Mouse (Mus musculus) adrenal gland, postnatal 10 days (tissue): ENCODE data around the gene Kcnab3. TPM values are rescaled to one million over a fixed set of nuclear protein-coding genes. Genes with fewer than 3 reads are reported as not detected.

ENCODE experiments used
- DNase-seq: peaks from one replicate; pipeline ENCODE4 v3.0.0; 2021; ENCODE audit warnings: mixed read lengths
- total RNA-seq, 2 experiments: library from RNA; stranded (reverse); gene quantifications; 2 replicates each; pipeline ENCODE4 v1.2.3; 2021

The Kcnab3 gene
- total RNA-seq, 2 experiments from 2014 or later: 5.1 to 7.9 TPM

DNA sequence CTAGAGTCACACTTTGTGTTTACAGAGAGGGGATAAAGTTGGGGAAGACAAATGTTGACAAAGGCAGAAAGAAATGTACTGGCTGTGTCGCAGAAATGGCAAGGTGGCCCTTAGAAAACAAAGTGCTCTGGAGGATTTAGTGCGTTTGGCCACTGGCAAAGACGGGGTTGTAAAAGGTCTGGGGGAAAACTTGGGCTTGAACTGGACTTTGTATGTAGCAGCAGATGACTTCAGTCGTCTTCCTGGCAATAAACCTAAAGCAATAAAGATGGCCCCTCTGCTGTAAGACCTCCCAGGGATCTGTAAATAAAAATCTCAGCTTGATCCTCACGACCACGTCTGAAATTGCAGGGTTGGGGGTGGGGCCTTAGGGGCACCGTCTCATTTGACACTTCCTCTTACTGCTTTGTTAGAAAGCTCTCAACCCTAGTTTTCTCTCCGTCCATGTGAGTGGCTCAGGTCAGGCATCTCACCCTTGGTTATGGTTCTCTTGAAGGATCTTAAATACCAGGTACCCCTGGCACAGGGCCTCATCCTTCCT, 6.7 kb downstream of the Kcnab3 start:
- DNase-seq: no peak

DNA sequence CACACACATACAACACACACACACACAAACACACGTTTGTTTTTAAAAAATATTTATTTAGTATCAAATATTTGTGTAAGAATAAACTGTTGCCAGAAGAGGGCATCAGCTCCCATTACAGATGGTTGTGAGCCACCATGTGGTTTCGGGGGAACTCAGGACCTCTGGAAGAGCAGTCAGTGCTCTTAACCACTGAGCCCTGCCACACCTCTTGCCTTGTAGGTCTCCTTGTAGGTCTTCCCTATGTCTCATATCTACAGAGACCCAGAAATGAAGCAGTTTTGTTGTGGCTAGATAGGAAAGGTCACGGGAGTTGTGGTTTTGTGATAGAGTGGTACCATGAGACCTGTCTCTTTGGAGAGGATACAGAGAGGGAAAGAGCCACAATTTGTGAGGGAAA, 7.9 kb downstream of the Kcnab3 start:
- DNase-seq: no peak

- no peak for DNase-seq
Measured at GRCm38 (mm10) chr11:69334796-69335195, 8.7 kb downstream of the Kcnab3 start.

- DNase-seq: peak; percentile 80
Measured at GRCm38 (mm10) chr11:69340161-69341131, 14.4 kb downstream of the Kcnab3 start, which contains the start of gene Rnf227. Gene Rnf227 (plus strand): TSS chr11:69340461.

GRCm38 (mm10) chr11:69346441-69346840, 20.4 kb downstream of the Kcnab3 start:
- DNase-seq: no peak

- no peak for DNase-seq
Measured at GRCm38 (mm10) chr11:69356544-69356943, 30.5 kb downstream of the Kcnab3 start.

DNA sequence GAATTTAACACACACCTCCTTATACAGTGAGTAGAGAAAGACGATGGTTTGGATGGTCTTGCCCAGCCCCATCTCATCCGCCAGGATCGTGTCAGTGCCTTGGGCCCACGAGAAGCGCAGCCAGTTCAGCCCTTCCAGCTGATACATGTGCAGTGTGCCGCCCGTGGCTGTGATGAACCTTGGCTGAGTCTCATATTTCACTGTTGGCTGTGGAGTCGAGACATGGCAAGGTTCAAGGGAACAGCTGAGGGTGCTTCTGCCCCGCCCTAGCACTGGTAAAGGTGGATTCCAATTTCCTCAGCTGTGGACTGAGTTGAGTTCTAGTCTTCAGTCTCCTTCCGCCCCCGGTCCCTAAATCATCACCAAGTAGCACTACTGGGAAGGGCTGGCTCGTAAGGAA, 31.6 kb downstream of the Kcnab3 start:
- no peak for DNase-seq

DNA sequence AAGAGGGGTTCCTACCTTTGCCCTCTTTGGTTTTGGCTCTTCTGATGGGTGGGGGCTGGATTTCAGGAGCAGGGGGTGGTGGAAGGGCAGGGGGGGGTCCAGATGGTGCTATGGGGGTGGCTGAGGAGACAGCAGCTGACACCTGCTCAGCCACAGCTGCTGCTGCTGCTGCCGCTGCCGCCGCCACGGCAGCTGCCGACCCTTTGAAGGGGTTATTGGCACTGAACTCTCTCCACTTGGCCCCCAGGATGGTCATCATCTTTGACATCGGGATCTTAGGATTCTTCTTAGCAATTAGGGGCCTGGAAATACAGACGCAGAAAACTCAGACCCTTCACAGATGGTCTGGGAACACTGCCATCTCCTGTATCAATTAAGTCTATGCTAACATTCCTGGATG, 36.0 kb downstream of the Kcnab3 start:
- DNase-seq: no peak

DNA sequence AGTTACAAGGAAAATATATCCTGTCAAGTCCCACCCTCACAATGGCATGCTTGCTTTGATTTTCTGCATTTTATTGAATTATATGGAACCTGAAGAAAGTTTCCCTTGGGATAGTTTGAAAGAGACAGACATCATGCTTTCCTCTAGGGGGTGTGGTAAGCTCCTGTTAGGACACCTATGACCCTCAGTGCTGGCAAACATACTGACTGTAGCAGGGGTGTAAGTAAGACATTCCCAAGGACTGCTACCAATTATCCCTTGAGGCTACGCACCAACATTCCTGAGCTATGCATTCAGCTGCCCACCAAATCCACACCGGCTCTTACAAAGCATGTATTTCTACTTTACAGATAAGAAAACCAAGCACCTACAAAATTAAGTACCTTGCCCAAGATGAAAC, 36.4 kb downstream of the Kcnab3 start:
- DNase-seq: no peak

GRCm38 (mm10) chr11:69364376-69364775, 38.3 kb downstream of the Kcnab3 start:
- no peak for DNase-seq

- peak; percentile 98 for DNase-seq
Measured at GRCm38 (mm10) chr11:69364910-69365309, 38.9 kb downstream of the Kcnab3 start.

- no peak for DNase-seq
Measured at GRCm38 (mm10) chr11:69365722-69366121, 39.7 kb downstream of the Kcnab3 start.

DNA sequence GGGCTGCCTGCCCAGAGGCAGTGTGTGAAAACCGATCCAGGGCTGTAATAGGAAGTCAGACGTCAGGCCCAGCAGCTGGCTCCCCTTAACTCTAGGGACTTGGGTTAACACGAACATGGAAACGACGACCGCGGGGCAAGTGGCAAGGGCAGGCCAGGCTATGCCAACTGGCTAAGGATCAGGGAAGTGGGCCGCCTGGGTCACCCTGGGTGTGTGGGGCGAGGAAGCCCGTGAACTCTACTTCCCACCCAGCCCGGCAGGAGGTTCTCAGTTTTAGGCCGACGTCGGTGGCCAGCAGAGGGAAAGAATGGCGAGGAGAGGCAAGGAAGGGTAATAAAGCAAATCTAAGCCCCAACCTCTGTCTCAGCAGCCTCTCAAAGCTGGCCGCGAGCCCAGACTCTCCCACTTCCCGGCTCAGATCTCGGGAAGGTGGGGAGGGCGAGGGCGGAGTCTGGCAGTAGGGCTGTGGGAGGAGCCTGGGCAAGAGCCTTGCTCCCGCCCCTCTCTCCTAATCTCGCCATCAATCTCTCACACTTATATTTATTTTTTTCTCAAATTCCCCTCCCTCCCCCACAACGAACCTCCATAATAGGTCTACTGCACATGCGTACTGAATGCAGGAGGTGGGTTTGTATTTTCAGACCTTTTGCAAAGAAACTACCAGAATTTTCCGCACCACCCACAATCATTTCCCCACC, 40.2 kb downstream of the Kcnab3 start:
- peak; percentile 97 for DNase-seq

- DNase-seq: peak; percentile 43
Measured at GRCm38 (mm10) chr11:69366855-69367615, 41.0 kb downstream of the Kcnab3 start.

- peak; percentile 55 for DNase-seq
Measured at GRCm38 (mm10) chr11:69367616-69368355, 41.7 kb downstream of the Kcnab3 start.

DNA sequence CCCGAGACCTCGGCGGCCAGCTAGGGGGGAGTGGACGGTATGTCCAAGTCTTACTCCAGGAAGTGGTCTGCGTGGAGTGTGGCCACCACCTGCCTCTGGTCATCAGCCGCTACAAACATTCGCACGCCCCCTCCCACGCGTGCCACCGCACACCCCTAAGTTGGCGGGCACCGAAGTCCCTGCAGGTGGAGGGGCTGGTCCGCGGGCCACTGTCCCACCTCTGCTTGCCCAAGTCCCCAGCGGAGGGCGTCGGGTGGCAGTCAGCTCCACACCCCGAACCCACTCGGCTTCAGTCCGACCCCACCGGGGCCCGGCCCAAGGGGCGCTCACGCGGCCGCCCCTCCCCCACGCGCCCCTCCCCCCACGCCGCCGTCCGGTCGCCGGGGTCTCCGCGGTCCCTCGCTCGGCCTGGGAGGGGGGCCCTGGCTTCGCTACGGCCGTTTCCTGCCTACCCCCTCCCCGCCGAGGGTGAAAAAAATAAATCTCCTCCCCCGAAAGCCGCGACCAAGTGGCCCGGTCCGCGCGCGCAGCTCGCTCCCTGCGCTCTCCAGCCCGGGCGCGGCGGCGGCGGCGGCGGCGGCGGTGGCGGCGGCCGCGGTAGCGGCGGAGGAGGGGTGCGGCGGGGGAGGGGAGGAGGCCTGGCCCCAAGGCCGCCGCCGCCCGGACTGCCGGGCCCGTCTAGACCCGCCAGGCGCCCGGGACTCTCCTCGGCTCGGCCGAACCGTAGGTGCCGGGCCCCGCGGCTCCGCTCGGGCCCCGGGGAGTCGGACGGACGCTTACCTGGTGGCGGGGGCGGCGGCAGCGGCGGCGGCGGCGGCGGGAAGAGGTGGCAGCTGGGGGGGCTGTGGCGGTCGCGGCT, 42.5 kb downstream of the Kcnab3 start:
- peak; percentile 72 for DNase-seq

DNA sequence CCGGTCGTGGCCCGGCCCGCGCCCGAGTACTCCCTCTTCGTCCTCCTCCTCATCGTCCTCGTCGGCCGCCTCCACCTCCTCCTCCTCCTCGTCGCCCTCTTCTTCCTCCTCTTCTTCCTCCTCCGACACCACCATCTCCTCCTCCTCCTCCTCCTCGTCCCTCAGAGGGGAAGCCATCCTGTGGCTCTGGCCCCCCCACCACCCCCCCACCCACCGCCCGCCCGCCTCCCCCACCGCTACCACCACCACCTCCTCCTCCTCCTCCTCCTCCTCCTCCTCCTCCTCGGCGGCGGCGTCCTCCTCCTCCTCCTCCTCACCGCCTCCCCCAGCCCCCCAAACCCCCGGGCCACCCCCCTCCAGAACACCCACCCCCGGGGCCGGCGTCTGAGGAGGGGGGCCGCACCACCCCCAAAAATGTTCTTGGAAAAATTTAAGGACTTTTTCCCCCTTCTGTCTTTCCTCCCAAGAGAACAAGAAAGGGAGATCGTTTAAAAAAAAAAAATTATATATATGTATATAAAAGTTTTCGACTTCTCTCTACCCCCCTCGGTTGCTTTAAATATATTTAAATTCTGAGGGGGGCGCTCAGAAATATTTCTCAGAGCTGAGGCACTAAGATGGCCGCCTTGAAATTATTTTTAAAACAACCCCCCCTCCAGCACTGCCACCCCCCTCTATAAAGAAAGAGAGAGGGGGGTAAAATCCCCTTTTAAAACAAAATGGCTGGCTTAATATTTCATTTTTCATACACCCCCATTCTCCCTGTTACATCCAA, 43.3 kb downstream of the Kcnab3 start, which contains the start of gene Chd3:
Gene Chd3 (minus strand): TSS at position 192 of the 775 bp plus-strand sequence.
- no peak for DNase-seq

GRCm38 (mm10) chr11:69369990-69370816, 44.1 kb downstream of the Kcnab3 start:
- no peak for DNase-seq

DNA sequence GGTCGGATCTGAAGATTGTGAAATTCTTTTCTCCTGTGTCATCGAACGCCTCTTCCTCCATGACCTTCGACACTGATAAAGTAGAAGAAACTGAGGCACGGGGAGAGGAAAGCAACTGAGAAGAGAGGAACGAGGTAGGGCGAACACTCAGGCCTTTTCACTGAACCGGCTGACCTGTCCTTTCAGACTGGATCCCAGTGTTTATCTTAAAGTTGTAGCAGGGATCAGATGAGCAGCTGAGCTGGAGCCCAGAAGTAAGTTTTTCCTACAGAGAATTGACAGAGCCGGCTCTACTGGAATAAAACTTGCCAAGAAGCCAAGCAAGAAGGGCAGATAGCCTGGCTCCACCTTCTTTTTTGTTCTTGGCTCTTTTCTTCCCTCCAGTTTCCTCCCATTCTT, 44.8 kb downstream of the Kcnab3 start:
- no peak for DNase-seq
